Mouse (Mus musculus) heart, adult 9 months (tissue): ENCODE data around the gene Coro1b.
A peak's percentile ranks its signal among the peaks of the same experiment; 100 is the strongest.

Source experiments
- DNase-seq, 2 experiments: peaks; one replicate each; pipeline ENCODE4 v3.0.0; 2022; ENCODE audit warnings: low spot score in 2 of 2

Gene Coro1b

GRCm38 (mm10) chr19:4189051-4189620 lies 40.7 kb downstream of the Coro1b start:
- no peak for DNase-seq

GRCm38 (mm10) chr19:4190831-4191334 lies 42.5 kb downstream of the Coro1b start, which contains the start of gene Tbc1d10c:
Gene Tbc1d10c, minus strand, starts transcription at chr19:4191284.
- no peak for DNase-seq

DNA sequence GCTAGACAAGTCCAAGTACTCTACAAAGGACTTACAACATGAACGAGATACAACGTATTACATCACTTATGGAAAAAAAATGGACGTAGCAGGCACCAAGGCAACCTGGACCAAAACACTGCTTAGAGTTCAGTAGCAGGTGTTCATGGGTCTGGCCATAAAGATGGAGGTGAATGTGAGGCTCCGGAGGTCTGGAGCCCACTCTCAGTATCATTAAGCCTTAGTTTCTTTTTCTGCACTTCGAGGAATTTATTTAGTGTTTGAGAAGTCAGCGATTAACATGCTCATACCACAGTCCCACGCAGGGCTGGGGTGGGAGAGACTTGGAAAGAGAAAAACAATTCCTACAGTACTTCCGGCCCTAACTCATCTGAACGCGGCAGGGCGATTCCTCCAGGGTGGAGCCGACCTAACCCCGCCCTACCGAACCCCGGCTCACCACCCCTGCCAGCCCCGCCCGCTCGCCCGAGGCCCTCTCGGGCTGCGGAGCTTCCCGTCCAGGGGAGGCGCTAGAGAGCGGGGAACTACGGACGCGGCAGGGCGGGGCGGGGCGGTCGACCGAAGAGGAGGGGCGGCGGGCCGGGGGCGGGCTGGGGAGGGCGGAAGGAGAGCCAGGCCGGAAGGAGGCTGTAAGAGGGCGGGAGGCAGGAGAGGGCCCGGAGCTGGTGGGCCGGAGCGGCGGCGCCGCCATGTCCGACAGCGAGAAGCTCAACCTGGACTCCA lies 43.3 kb downstream of the Coro1b start, which contains the start of gene Ppp1ca:
TSS of gene Ppp1ca (plus strand) at position 538 of the 723 bp plus-strand sequence.
- peak; percentile 90 to 93 for DNase-seq

- no peak for DNase-seq
Observed at GRCm38 (mm10) chr19:4192251-4192985, 44.0 kb downstream of the Coro1b start.

DNA sequence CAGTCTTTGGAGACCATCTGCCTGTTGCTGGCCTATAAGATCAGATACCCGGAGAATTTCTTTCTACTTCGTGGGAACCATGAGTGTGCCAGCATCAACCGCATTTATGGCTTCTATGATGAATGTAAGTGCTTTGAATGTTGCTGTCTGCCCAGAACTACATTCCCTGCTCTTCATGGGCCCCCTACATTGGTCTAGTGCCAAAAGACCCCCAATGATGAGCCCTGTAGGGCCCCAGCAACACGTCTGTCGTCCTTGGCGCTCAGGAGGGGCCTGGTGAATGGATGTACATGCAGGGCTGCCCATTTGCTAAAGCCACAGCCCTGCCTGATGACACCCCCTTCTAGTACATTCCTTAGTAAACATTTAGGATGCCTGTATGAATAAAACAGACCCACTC lies 44.7 kb downstream of the Coro1b start:
- DNase-seq, result no peak

- no peak for DNase-seq
Observed at GRCm38 (mm10) chr19:4194021-4194724, 45.8 kb downstream of the Coro1b start.

GRCm38 (mm10) chr19:4194776-4195650 lies 46.6 kb downstream of the Coro1b start:
- no peak for DNase-seq

- no peak for DNase-seq
Observed at GRCm38 (mm10) chr19:4196048-4196447, 47.6 kb downstream of the Coro1b start.

DNA sequence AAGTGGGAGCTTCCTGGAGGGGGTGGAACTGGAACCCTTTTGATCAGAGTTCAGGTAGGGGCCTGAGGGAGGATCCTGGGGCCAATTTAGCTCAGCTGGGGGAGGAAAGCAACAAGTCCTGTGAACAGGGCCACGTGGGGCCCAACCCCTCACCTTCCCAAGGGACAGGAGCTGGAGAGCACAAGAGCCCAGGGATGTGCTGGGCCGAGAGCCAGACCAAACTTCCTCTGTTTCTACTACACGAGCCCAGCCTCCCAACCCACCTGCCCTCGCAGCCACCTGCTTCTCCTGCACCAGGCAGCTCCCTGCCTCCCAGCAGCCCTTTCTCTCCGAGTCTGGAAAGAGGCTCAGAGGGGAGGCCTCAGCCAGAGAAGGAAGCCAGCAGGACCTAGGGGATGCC lies 48.1 kb downstream of the Coro1b start:
- DNase-seq, result peak in 1 of 2 experiments; percentile 48

GRCm38 (mm10) chr19:4197180-4197579 lies 48.8 kb downstream of the Coro1b start:
- DNase-seq, result no peak

- DNase-seq, result peak; percentile 97 to 98
Observed at GRCm38 (mm10) chr19:4201291-4201909, 53.0 kb downstream of the Coro1b start, which contains the start of gene Rad9a. Gene Rad9a, minus strand, starts transcription at chr19:4201662.

DNA sequence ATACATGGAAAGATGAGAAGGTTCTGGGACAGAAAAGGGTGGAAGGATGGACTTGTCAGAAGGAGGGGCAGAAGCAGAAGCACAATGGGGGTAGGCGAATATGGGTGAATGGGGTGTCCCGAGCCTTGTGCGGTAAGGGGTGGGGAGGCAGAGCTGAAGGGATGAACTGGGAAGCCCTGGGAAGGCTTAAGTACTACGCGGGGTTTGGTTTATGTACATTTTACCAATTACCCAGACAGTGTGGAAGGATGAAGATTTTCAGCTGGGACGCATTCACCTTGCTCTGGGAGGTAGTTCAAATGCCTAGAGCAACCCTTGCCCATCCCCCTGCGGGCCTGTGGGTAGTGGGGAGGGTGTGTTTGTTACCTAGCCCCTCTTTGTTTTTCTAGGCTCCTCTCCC lies 53.7 kb downstream of the Coro1b start:
- DNase-seq, result no peak

DNA sequence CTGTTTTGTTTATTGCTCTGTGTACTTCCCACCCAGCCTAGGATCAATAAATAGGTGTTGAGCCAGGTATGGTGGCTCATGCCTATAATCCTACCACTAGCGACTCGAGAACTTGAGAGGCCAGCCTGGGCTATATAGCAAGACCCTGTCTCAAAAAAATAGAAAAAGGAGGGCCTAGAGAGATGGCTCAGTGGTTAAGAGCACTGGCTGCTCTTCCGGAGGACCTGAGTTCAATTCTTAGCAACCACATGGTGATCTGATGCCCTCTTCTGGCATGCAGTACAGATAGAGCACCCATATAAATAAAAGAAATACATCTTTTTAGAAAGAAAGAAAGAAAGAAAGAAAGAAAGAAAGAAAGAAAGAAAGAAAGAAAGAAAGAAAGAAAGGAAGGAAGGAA lies 54.7 kb downstream of the Coro1b start:
- DNase-seq, result no peak
